In the genomic region with DNA sequence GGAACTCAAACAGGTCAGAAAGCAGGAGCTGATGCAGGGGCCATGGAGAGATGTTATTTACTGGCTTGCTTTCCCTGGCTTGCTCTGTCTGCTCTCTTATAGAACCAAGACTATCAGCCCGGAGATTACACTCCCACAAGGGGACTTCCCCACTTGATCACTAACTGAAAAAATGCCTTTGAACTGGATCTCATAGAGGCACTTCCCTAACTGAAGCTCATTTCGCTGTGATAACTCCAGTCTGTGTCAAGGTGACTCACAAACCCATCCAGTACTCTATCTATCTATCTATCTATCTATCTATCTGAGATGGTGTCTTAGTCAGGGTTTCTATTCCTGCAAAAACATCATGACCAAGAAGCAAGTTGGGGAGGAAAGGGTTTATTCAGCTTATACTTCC, we compare ENCODE assay signal across 26 mouse cellular contexts. TPM values are rescaled to one million over a fixed set of nuclear protein-coding genes. Genes with fewer than 3 reads are reported as not detected.
"Had no signal": no experiment of that assay in that cellular context is flagged by ENCODE, and none has a peak within 500 bp of the region (broad histone marks: within the 10 kb centered on the region; RNA-seq: fewer than 3 reads in every experiment).

No protein-coding gene starts in this region.

- H3K9ac ChIP-seq: lung, embryonic 14.5 days; midbrain, embryonic 13.5 days; midbrain, embryonic 15.5 days; neural tube, embryonic 13.5 days; neural tube, embryonic 15.5 days had no signal

- H3K27me3 ChIP-seq: megakaryocyte, embryonic 14.5 days; midbrain, embryonic 13.5 days; midbrain, embryonic 15.5 days; neural tube, embryonic 13.5 days; neural tube, embryonic 15.5 days had no signal

- H3K36me3 ChIP-seq: midbrain, embryonic 13.5 days; midbrain, embryonic 15.5 days; neural tube, embryonic 13.5 days; neural tube, embryonic 15.5 days had no signal

- H3K9me3 ChIP-seq: megakaryocyte, embryonic 14.5 days had no signal

- ATAC-seq: midbrain, embryonic 13.5 days; midbrain, embryonic 15.5 days had no signal

- DNase-seq: lung, adult 18-20 months; lung, embryonic 14.5 days; lung, postnatal 10 days; lung, postnatal 4 days; retina, postnatal 1 day; right cerebral cortex, adult 18-20 months; right cerebral cortex, postnatal 25 days; right cerebral cortex, postnatal 4 days; spleen, adult 18-20 months; thymus, adult 18-20 months; thymus, postnatal 14 days; thymus, postnatal 36 days had no signal

- H3K4me1 ChIP-seq: midbrain, embryonic 13.5 days; midbrain, embryonic 15.5 days; neural tube, embryonic 13.5 days; neural tube, embryonic 15.5 days had no signal

- H3K27ac ChIP-seq: midbrain, embryonic 13.5 days; midbrain, embryonic 15.5 days; neural tube, embryonic 13.5 days; neural tube, embryonic 15.5 days had no signal

- H3K4me3 ChIP-seq: megakaryocyte, embryonic 14.5 days; midbrain, embryonic 13.5 days; midbrain, embryonic 15.5 days; neural tube, embryonic 13.5 days; neural tube, embryonic 15.5 days had no signal

RNA-seq across cellular contexts. Expression of a gene that starts 41.3 kb away (rescaled TPM):
- total RNA-seq: midbrain, postnatal 0 days; monocyte, adult 5-6 weeks had no signal
- polyA plus RNA-seq: lung, embryonic 14.5 days; lung, embryonic 16.5 days; midbrain, embryonic 11.5 days; midbrain, embryonic 13.5 days; midbrain, embryonic 15.5 days; midbrain, postnatal 0 days; neural tube, embryonic 11.5 days; neural tube, embryonic 13.5 days; neural tube, embryonic 15.5 days; small intestine, adult 2 months; stomach, embryonic 14.5 days had no signal

RNA-seq across cellular contexts. Expression of a gene that starts 56.6 kb away (rescaled TPM):
- total RNA-seq: midbrain, postnatal 0 days; monocyte, adult 5-6 weeks had no signal
- polyA plus RNA-seq: lung, embryonic 14.5 days; lung, embryonic 16.5 days; midbrain, embryonic 11.5 days; midbrain, embryonic 13.5 days; midbrain, embryonic 15.5 days; midbrain, postnatal 0 days; neural tube, embryonic 11.5 days; stomach, embryonic 14.5 days; stomach, embryonic 16.5 days; thymus, postnatal 0 days had no signal
